Mouse (Mus musculus): ENCODE measurements around the gene Fbxw11.

- no peak for TF ChIP-seq CTCF (IDR thresholded peaks at IDR 0.05; ENCODE audit: borderline replicate concordance, insufficient read depth, low read depth, low read length)
- no peak for TF ChIP-seq POLR2A (IDR thresholded peaks at IDR 0.05; ENCODE audit: borderline replicate concordance, insufficient read depth, low read length)
These were observed 37.9 kb upstream of the Fbxw11 start for GRCm38 (mm10) chr11:32604663-32605062.

Data from cerebellum, adult 2 months (tissue).